Mouse (Mus musculus) ES-Bruce4 (cell line): ENCODE results near the gene Nutf2-ps1.

ENCODE experiments used
- CTCF ChIP-seq: IDR thresholded peaks from one replicate; pipeline ENCODE4 v1.8.1; 2011; ENCODE audit warnings: low read depth, low read length
- EP300 ChIP-seq: IDR thresholded peaks from 2 replicates; pipeline ENCODE4 v1.6.1; 2011; ENCODE audit warnings: low read depth, low read length; ENCODE audit not compliant: insufficient read depth
- POLR2A ChIP-seq: IDR thresholded peaks from one replicate; pipeline ENCODE4 v1.8.1; 2011; ENCODE audit warnings: low read length; ENCODE audit not compliant: insufficient read depth

DNA sequence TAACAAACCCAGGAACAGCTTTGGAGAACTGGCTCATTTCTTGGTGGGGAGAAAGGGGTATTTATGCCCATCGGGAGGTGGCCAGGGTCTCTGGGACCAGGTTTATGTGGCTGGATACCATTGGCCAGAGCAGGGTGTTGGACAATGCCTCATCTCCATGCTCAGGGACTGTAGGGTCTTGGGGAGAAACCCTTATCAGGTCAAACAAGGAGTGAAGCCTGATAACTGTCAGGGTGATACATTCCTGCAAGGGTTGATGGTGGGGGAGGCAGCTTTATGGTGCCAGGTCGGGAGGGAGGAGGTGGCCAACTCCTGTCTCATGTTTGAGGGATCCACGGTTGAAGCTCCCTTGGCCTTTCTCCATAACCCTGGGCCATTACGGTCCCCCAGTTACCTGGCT is 17.8 kb downstream of the Nutf2-ps1 start:
- TF ChIP-seq CTCF (no peak), POLR2A (no peak), EP300 (no peak)
